Mouse (Mus musculus) midbrain, embryonic 14.5 days (tissue): ENCODE measurements at regions not wholly inside any gene's neighbourhood (a gene's known extent, or its start where the extent isn't known, plus 50 kb on each side); places are given as distances from the start of the nearest gene placed in this dataset.

Experiments
- ATAC-seq: fragments of 200-750 bp; cut with Nextera tagmentation; 2 replicates; pipeline ENCODE4 v1.8.0; 2017; ENCODE audit warnings: moderate number of reproducible peaks, moderate library complexity; ENCODE audit not compliant: low FRiP score, low TSS enrichment
- DNase-seq: peaks from one replicate; pipeline ENCODE4 v3.0.0-alpha.2; 2015
- H3K27ac ChIP-seq: fragments of 300-500 bp; sonication (generic); replicated peaks from 2 replicates; pipeline ENCODE4 v1.5.1; 2014; ENCODE audit warnings: mild to moderate bottlenecking, low read depth, low read length, moderate library complexity
- H3K27me3 ChIP-seq: fragments of 300-500 bp; sonication (generic); 2 replicates; pipeline ENCODE4 v1.6.1; 2014; ENCODE audit warnings: low read length, control low read depth, mixed read lengths; ENCODE audit not compliant: control insufficient read depth, insufficient read depth
- H3K36me3 ChIP-seq: fragments of 300-500 bp; sonication (generic); 2 replicates; pipeline ENCODE4 v1.6.1; 2014; ENCODE audit warnings: low read length, control low read depth; ENCODE audit not compliant: control insufficient read depth, insufficient read depth
- H3K4me1 ChIP-seq: fragments of 300-500 bp; sonication (generic); 2 replicates; pipeline ENCODE4 v1.6.1; 2014; ENCODE audit warnings: mild to moderate bottlenecking, antibody characterized with exemption, low read length, control low read depth; ENCODE audit not compliant: control insufficient read depth, insufficient read depth
- H3K4me2 ChIP-seq: fragments of 300-500 bp; sonication (generic); 2 replicates; pipeline ENCODE4 v1.6.1; 2014; ENCODE audit warnings: mild to moderate bottlenecking, low read length, moderate library complexity
- H3K4me3 ChIP-seq: fragments of 300-500 bp; sonication (generic); replicated peaks from 2 replicates; pipeline ENCODE4 v1.5.1; 2014; ENCODE audit warnings: low read depth, low read length
- H3K9ac ChIP-seq: fragments of 300-500 bp; sonication (generic); replicated peaks from 2 replicates; pipeline ENCODE4 v1.6.1; 2014; ENCODE audit warnings: mild to moderate bottlenecking, low read length, moderate library complexity
- H3K9me3 ChIP-seq: fragments of 300-500 bp; sonication (generic); 2 replicates; pipeline ENCODE4 v1.6.1; 2016; ENCODE audit warnings: low read length, control low read depth, mixed read lengths; ENCODE audit not compliant: control insufficient read depth
- WGBS: fragments of 180-500 bp; shearing (Covaris S2); extraction: QIAGEN DNeasy Blood & Tissue Kit; methylation state at CpG from one replicate; pipeline ENCODE4 v1.1.7; 2014; 5-methylcytosine and 5-hydroxymethylcytosine counted together

- Histone ChIP-seq H3K4me1 (peaks cover 12% of the 10 kb centered on the region; the same call in 1 of the 2 replicates), H3K27ac (no peak overlapping the region), H3K4me2 (no peak overlapping the region), H3K9ac (no peak overlapping the region), H3K27me3 (no peaks in the 10 kb centered on the region), H3K4me3 (no peak overlapping the region), H3K36me3 (no peaks in the 10 kb centered on the region), H3K9me3 (no peaks in the 10 kb centered on the region)
- ATAC-seq: no peak
- DNase-seq: no peak
- WGBS: 23% methylated on average over 7 of the region's 7 CpGs
Observed at GRCm38 (mm10) chr3:52815497-52815896, 201.5 kb downstream of the Cog6 start.

- ATAC-seq: no peak
- H3K36me3 ChIP-seq: no peaks in the 10 kb centered on the region
- WGBS: 84% methylated on average over 5 of the region's 5 CpGs
- H3K4me1 ChIP-seq: no peaks in the 10 kb centered on the region
- no peaks in the 10 kb centered on the region for H3K9me3 ChIP-seq
- no peak overlapping the region for H3K4me2 ChIP-seq
- DNase-seq: no peak
- no peak overlapping the region for H3K9ac ChIP-seq
- no peaks in the 10 kb centered on the region for H3K27me3 ChIP-seq
- no peak overlapping the region for H3K4me3 ChIP-seq
- no peak overlapping the region for H3K27ac ChIP-seq
Observed at GRCm38 (mm10) chr3:52802324-52802723, 214.7 kb downstream of the Cog6 start.

GRCm38 (mm10) chr3:52801446-52801845 is 215.6 kb downstream of the Cog6 start:
- no peaks in the 10 kb centered on the region for H3K9me3 ChIP-seq
- no peaks in the 10 kb centered on the region for H3K4me1 ChIP-seq
- H3K27ac ChIP-seq: no peak overlapping the region
- 97% methylated on average over 5 of the region's 5 CpGs for WGBS
- H3K36me3 ChIP-seq: no peaks in the 10 kb centered on the region
- no peak overlapping the region for H3K4me3 ChIP-seq
- ATAC-seq: no peak
- H3K4me2 ChIP-seq: no peak overlapping the region
- H3K27me3 ChIP-seq: no peaks in the 10 kb centered on the region
- H3K9ac ChIP-seq: no peak overlapping the region
- no peak for DNase-seq

- WGBS: 88% methylated on average over 3 of the region's 3 CpGs
- no peak overlapping the region for H3K4me3 ChIP-seq
- no peaks in the 10 kb centered on the region for H3K9me3 ChIP-seq
- H3K9ac ChIP-seq: no peak overlapping the region
- no peaks in the 10 kb centered on the region for H3K27me3 ChIP-seq
- no peak overlapping the region for H3K4me2 ChIP-seq
- no peaks in the 10 kb centered on the region for H3K4me1 ChIP-seq
- no peaks in the 10 kb centered on the region for H3K36me3 ChIP-seq
- ATAC-seq (no peak), DNase-seq (no peak)
- H3K27ac ChIP-seq: no peak overlapping the region
Observed at GRCm38 (mm10) chr3:52800673-52801072, 216.4 kb downstream of the Cog6 start.

- Histone ChIP-seq H3K9ac (no peak overlapping the region), H3K9me3 (no peaks in the 10 kb centered on the region), H3K27ac (no peak overlapping the region), H3K27me3 (no peaks in the 10 kb centered on the region), H3K4me2 (no peak overlapping the region), H3K4me1 (no peaks in the 10 kb centered on the region), H3K4me3 (no peak overlapping the region), H3K36me3 (no peaks in the 10 kb centered on the region)
- 49% methylated on average over 6 of the region's 6 CpGs for WGBS
- ATAC-seq (no peak), DNase-seq (no peak)
Observed at GRCm38 (mm10) chr3:52797801-52798200, 219.2 kb downstream of the Cog6 start.

GRCm38 (mm10) chr3:52797164-52797563 is 219.9 kb downstream of the Cog6 start:
- no peak for DNase-seq
- no peak overlapping the region for H3K9ac ChIP-seq
- H3K9me3 ChIP-seq: no peaks in the 10 kb centered on the region
- no peak overlapping the region for H3K4me3 ChIP-seq
- H3K4me1 ChIP-seq: no peaks in the 10 kb centered on the region
- no peak for ATAC-seq
- WGBS: 94% methylated on average over 4 of the region's 4 CpGs
- H3K4me2 ChIP-seq: no peak overlapping the region
- no peak overlapping the region for H3K27ac ChIP-seq
- no peaks in the 10 kb centered on the region for H3K36me3 ChIP-seq
- no peaks in the 10 kb centered on the region for H3K27me3 ChIP-seq

- H3K9ac ChIP-seq: no peak overlapping the region
- WGBS: 75% methylated on average over 3 of the region's 3 CpGs
- H3K27ac ChIP-seq: no peak overlapping the region
- H3K27me3 ChIP-seq: no peaks in the 10 kb centered on the region
- H3K4me1 ChIP-seq: no peaks in the 10 kb centered on the region
- no peak overlapping the region for H3K4me2 ChIP-seq
- DNase-seq (no peak), ATAC-seq (no peak)
- no peaks in the 10 kb centered on the region for H3K36me3 ChIP-seq
- no peaks in the 10 kb centered on the region for H3K9me3 ChIP-seq
- H3K4me3 ChIP-seq: no peak overlapping the region
Observed at GRCm38 (mm10) chr3:52794218-52794617, 222.8 kb downstream of the Cog6 start.

- DNase-seq (no peak), ATAC-seq (no peak)
- no peaks in the 10 kb centered on the region for H3K27me3 ChIP-seq
- H3K9me3 ChIP-seq: no peaks in the 10 kb centered on the region
- no peak overlapping the region for H3K4me3 ChIP-seq
- 93% methylated on average over 3 of the region's 3 CpGs for WGBS
- no peaks in the 10 kb centered on the region for H3K36me3 ChIP-seq
- H3K9ac ChIP-seq: no peak overlapping the region
- no peak overlapping the region for H3K4me2 ChIP-seq
- no peaks in the 10 kb centered on the region for H3K4me1 ChIP-seq
- no peak overlapping the region for H3K27ac ChIP-seq
Observed at GRCm38 (mm10) chr3:52792801-52793200, 224.2 kb downstream of the Cog6 start.

- H3K4me3 ChIP-seq: no peak overlapping the region
- H3K27me3 ChIP-seq: no peaks in the 10 kb centered on the region
- no peaks in the 10 kb centered on the region for H3K4me1 ChIP-seq
- no peak overlapping the region for H3K4me2 ChIP-seq
- DNase-seq (no peak), ATAC-seq (no peak)
- no peak overlapping the region for H3K9ac ChIP-seq
- no peak overlapping the region for H3K27ac ChIP-seq
- 29% methylated on average over 5 of the region's 5 CpGs for WGBS
- H3K36me3 ChIP-seq: no peaks in the 10 kb centered on the region
- H3K9me3 ChIP-seq: no peaks in the 10 kb centered on the region
Observed at GRCm38 (mm10) chr3:52792121-52792520, 224.9 kb downstream of the Cog6 start.
